Mouse (Mus musculus): Measurements from ENCODE around the gene Pdlim4. TPM values are rescaled to one million over a fixed set of nuclear protein-coding genes. Genes with fewer than 3 reads are reported as not detected.
A peak's percentile ranks its signal among the peaks of the same experiment; 100 is the strongest.
"Not testable (repeated sequence)": the region's sequence is repeated elsewhere in the genome, so short reads cannot be mapped to it uniquely, and the experiment has no call there.

Gene Pdlim4
- polyA plus RNA-seq, 1 experiment from 2014 or later, result 115 TPM

- Histone ChIP-seq H3K4me2 (ENCODE audit: low read depth, low read length) (no peak overlapping the region), H3K27ac (replicated peaks; ENCODE audit: low read depth, low read length) (no peak overlapping the region), H3K4me3 (ENCODE audit: low read depth, low read length) (no peak overlapping the region), H3K27me3 (replicated peaks; ENCODE audit: control insufficient read depth, insufficient read depth, low read length) (no peaks in the 10 kb centered on the region), H3K4me1 (ENCODE audit: control insufficient read depth, insufficient read depth, low read length) (peaks cover 10% of the 10 kb centered on the region; the same call in 1 of the 2 replicates), H3K9me3 (ENCODE audit: control insufficient read depth, low read length) (no peaks in the 10 kb centered on the region), H3K36me3 (ENCODE audit: control insufficient read depth, insufficient read depth, low read length) (no peaks in the 10 kb centered on the region), H3K9ac (ENCODE audit: low read depth, low read length) (no peak overlapping the region)
- WGBS, result 87% methylated on average over 5 of the region's 5 CpGs
- ATAC-seq (ENCODE audit: low read depth) (no peak), DNase-seq (ENCODE audit: low spot score) (no peak)
Observed at GRCm38 (mm10) chr11:54012961-54013360, 55.9 kb downstream of the Pdlim4 start.

GRCm38 (mm10) chr11:54011255-54011654, 57.6 kb downstream of the Pdlim4 start:
- Histone ChIP-seq H3K9ac (ENCODE audit: low read depth, low read length) (no peak overlapping the region), H3K4me3 (ENCODE audit: low read depth, low read length) (no peak overlapping the region), H3K27me3 (replicated peaks; ENCODE audit: control insufficient read depth, insufficient read depth, low read length) (no peaks in the 10 kb centered on the region), H3K4me2 (ENCODE audit: low read depth, low read length) (no peak overlapping the region), H3K27ac (replicated peaks; ENCODE audit: low read depth, low read length) (no peak overlapping the region), H3K4me1 (ENCODE audit: control insufficient read depth, insufficient read depth, low read length) (peaks cover 13% of the 10 kb centered on the region; the same call in 1 of the 2 replicates), H3K9me3 (ENCODE audit: control insufficient read depth, low read length) (no peaks in the 10 kb centered on the region), H3K36me3 (ENCODE audit: control insufficient read depth, insufficient read depth, low read length) (no peaks in the 10 kb centered on the region)
- ATAC-seq (ENCODE audit: low read depth) (no peak), DNase-seq (ENCODE audit: low spot score) (no peak)
- 87% methylated on average over 2 of the region's 2 CpGs for WGBS

GRCm38 (mm10) chr11:54008416-54008920, 60.3 kb downstream of the Pdlim4 start:
- no peak overlapping the region for H3K9ac ChIP-seq (ENCODE audit: low read depth, low read length)
- WGBS, result 42% methylated on average over 10 of the region's 10 CpGs
- no peaks in the 10 kb centered on the region for H3K27me3 ChIP-seq (replicated peaks; ENCODE audit: control insufficient read depth, insufficient read depth, low read length)
- peak overlapping the region; percentile 15; the same call in 1 of the 2 replicates for H3K27ac ChIP-seq (replicated peaks; ENCODE audit: low read depth, low read length)
- ATAC-seq (ENCODE audit: low read depth) (no peak), DNase-seq (ENCODE audit: low spot score) (peak; percentile 46)
- no peak overlapping the region for H3K4me3 ChIP-seq (ENCODE audit: low read depth, low read length)
- H3K4me2 ChIP-seq (ENCODE audit: low read depth, low read length), result no peak overlapping the region
- no peaks in the 10 kb centered on the region for H3K36me3 ChIP-seq (ENCODE audit: control insufficient read depth, insufficient read depth, low read length)
- no peaks in the 10 kb centered on the region for H3K9me3 ChIP-seq (ENCODE audit: control insufficient read depth, low read length)
- H3K4me1 ChIP-seq (ENCODE audit: control insufficient read depth, insufficient read depth, low read length), result peaks cover 13% of the 10 kb centered on the region; the same call in 1 of the 2 replicates

- Histone ChIP-seq H3K27ac (replicated peaks; ENCODE audit: low read depth, low read length) (peak overlapping the region; percentile 15; the same call in 1 of the 2 replicates), H3K27me3 (replicated peaks; ENCODE audit: control insufficient read depth, insufficient read depth, low read length) (no peaks in the 10 kb centered on the region), H3K4me2 (ENCODE audit: low read depth, low read length) (no peak overlapping the region), H3K36me3 (ENCODE audit: control insufficient read depth, insufficient read depth, low read length) (no peaks in the 10 kb centered on the region), H3K9ac (ENCODE audit: low read depth, low read length) (no peak overlapping the region), H3K4me1 (ENCODE audit: control insufficient read depth, insufficient read depth, low read length) (peaks cover 13% of the 10 kb centered on the region; the same call in 1 of the 2 replicates), H3K9me3 (ENCODE audit: control insufficient read depth, low read length) (no peaks in the 10 kb centered on the region), H3K4me3 (ENCODE audit: low read depth, low read length) (no peak overlapping the region)
- DNase-seq (ENCODE audit: low spot score), result no peak
- WGBS, result 77% methylated on average over 11 of the region's 11 CpGs
- ATAC-seq (ENCODE audit: low read depth), result no peak
Observed at GRCm38 (mm10) chr11:54007717-54008116, 61.1 kb downstream of the Pdlim4 start.

GRCm38 (mm10) chr11:54006901-54007300, 61.9 kb downstream of the Pdlim4 start:
- H3K27me3 ChIP-seq (replicated peaks; ENCODE audit: control insufficient read depth, insufficient read depth, low read length), result no peaks in the 10 kb centered on the region
- H3K9me3 ChIP-seq (ENCODE audit: control insufficient read depth, low read length), result no peaks in the 10 kb centered on the region
- H3K4me1 ChIP-seq (ENCODE audit: control insufficient read depth, insufficient read depth, low read length), result peaks cover 13% of the 10 kb centered on the region; the same call in 1 of the 2 replicates
- no peak overlapping the region for H3K9ac ChIP-seq (ENCODE audit: low read depth, low read length)
- no peak overlapping the region for H3K4me2 ChIP-seq (ENCODE audit: low read depth, low read length)
- H3K36me3 ChIP-seq (ENCODE audit: control insufficient read depth, insufficient read depth, low read length), result no peaks in the 10 kb centered on the region
- WGBS, result 85% methylated on average over 4 of the region's 4 CpGs
- ATAC-seq (ENCODE audit: low read depth), result no peak
- H3K27ac ChIP-seq (replicated peaks; ENCODE audit: low read depth, low read length), result no peak overlapping the region
- H3K4me3 ChIP-seq (ENCODE audit: low read depth, low read length), result no peak overlapping the region
- DNase-seq (ENCODE audit: low spot score), result no peak

- 75% methylated on average over 5 of the region's 5 CpGs for WGBS
- peaks cover 13% of the 10 kb centered on the region; the same call in 1 of the 2 replicates for H3K4me1 ChIP-seq (ENCODE audit: control insufficient read depth, insufficient read depth, low read length)
- not testable (repeated sequence) for H3K36me3 ChIP-seq (ENCODE audit: control insufficient read depth, insufficient read depth, low read length); H3K9me3 ChIP-seq (ENCODE audit: control insufficient read depth, low read length); DNase-seq (ENCODE audit: low spot score); H3K4me3 ChIP-seq (ENCODE audit: low read depth, low read length); ATAC-seq (ENCODE audit: low read depth); H3K9ac ChIP-seq (ENCODE audit: low read depth, low read length); H3K4me2 ChIP-seq (ENCODE audit: low read depth, low read length); H3K27me3 ChIP-seq (replicated peaks; ENCODE audit: control insufficient read depth, insufficient read depth, low read length); H3K27ac ChIP-seq (replicated peaks; ENCODE audit: low read depth, low read length)
Observed at GRCm38 (mm10) chr11:54006362-54006761, 62.5 kb downstream of the Pdlim4 start.

Other genes starting within 250 kb of the Pdlim4 start
- gene Gm12216, start 209.8 kb downstream of the Pdlim4 start, polyA plus RNA-seq (2014; fragmentation: Nextera tagmentation; extraction: Ambion mirVana), result 0.47 and 0.63 TPM in 2 replicates
- gene Slc22a5, start 177.4 kb downstream of the Pdlim4 start, polyA plus RNA-seq (2014; fragmentation: Nextera tagmentation; extraction: Ambion mirVana), result 9.0 and 10.2 TPM in 2 replicates
- 4.0 and 4.9 TPM in 2 replicates for gene Slc22a21, start 88.7 kb downstream of the Pdlim4 start, polyA plus RNA-seq (2014; fragmentation: Nextera tagmentation; extraction: Ambion mirVana)
- 1.7 and 2.3 TPM in 2 replicates for gene Slc22a4, start 40.9 kb downstream of the Pdlim4 start, polyA plus RNA-seq (2014; fragmentation: Nextera tagmentation; extraction: Ambion mirVana)
- gene P4ha2, start 31.1 kb upstream of the Pdlim4 start, polyA plus RNA-seq (2014; fragmentation: Nextera tagmentation; extraction: Ambion mirVana), result 107 and 120 TPM in 2 replicates
- gene Csf2, start 180.7 kb upstream of the Pdlim4 start, polyA plus RNA-seq (2014; fragmentation: Nextera tagmentation; extraction: Ambion mirVana), result not detected in 2 replicates
- gene Il3, start 198.3 kb upstream of the Pdlim4 start, polyA plus RNA-seq (2014; fragmentation: Nextera tagmentation; extraction: Ambion mirVana), result not detected in 2 replicates
- 2.3 and 3.2 TPM in 2 replicates for gene Acsl6, start 234.8 kb upstream of the Pdlim4 start, polyA plus RNA-seq (2014; fragmentation: Nextera tagmentation; extraction: Ambion mirVana)